Mouse (Mus musculus): Measurements from ENCODE around the gene Dcbld2.

DNA sequence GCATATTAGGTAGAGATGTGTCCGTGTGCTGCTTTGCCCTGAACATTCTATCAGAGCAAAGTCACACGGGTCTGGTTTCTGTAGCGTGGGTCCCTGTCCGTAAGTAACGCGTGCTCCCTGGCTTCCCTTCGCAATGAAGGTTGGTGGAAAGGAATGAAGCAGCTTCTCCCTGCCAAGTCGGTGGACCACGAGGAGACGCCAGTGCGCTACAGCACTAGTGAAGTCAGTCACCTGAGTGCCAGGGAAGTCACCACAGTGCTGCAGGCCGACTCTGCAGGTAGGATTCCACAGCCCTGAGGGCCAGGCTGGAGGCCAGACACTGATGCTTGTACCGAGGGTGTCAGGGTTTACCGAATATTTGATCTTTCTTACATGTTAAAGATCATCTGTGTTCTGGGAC lies 55.8 kb downstream of the Dcbld2 start:
- no peak for TF ChIP-seq CTCF (IDR thresholded peaks at IDR 0.05; ENCODE audit: low read depth, low read length)
- TF ChIP-seq GATA1 (IDR thresholded peaks at IDR 0.05; ENCODE audit: borderline replicate concordance, low read length): no peak

Data from G1E (cell line).